Mouse (Mus musculus) myocyte (in vitro differentiated cells): ENCODE data around the gene Zbtb20.

Experiments
- E2F4 ChIP-seq: IDR thresholded peaks from one replicate; pipeline ENCODE4 v1.6.1; 2011; ENCODE audit warnings: mild to moderate bottlenecking, control low read depth, moderate library complexity; ENCODE audit not compliant: insufficient read depth
- MAX ChIP-seq: IDR thresholded peaks from one replicate; pipeline ENCODE4 v1.6.1; 2011; ENCODE audit warnings: low read depth, mild to moderate bottlenecking, control low read depth
- POLR2A ChIP-seq: IDR thresholded peaks from one replicate; pipeline ENCODE4 v1.6.1; 2011; ENCODE audit warnings: low read depth, mild to moderate bottlenecking, control low read depth, moderate library complexity; ENCODE audit not compliant: insufficient read length
- USF1 ChIP-seq: IDR thresholded peaks from one replicate; pipeline ENCODE4 v1.6.1; 2011; ENCODE audit warnings: low read depth, mild to moderate bottlenecking, control low read depth, moderate library complexity

DNA sequence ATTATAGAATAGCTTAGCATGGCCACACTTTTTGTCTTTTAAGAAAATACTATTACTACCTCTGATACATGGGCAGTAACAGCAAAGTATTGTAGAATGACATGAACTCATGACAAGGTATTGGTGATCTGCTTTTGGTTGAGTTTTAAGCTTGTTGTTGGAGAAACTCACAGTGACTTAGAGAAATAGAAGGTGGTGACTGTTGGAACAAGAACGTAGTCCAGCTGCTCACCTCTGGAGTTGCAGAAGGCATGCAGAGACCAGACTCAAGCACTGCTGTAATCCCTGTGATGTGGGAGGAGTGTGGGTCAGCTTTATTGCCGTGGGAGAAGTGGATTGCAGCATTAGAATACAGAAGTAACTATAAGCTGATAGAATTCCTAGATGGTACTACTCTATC is 361.9 kb downstream of the Zbtb20 start:
- TF ChIP-seq POLR2A (no peak), USF1 (no peak), E2F4 (no peak), MAX (no peak)
